Mouse (Mus musculus) fat pad, adult 2 months (tissue): Measurements from ENCODE around the gene 4930579F01Rik.

ENCODE experiments used
- DNase-seq: peaks from one replicate; pipeline ENCODE4 v3.0.0-alpha.2; 2011; ENCODE audit warnings: low read depth, low spot score; ENCODE audit errors: extremely low read depth

4930579F01Rik gene

DNA sequence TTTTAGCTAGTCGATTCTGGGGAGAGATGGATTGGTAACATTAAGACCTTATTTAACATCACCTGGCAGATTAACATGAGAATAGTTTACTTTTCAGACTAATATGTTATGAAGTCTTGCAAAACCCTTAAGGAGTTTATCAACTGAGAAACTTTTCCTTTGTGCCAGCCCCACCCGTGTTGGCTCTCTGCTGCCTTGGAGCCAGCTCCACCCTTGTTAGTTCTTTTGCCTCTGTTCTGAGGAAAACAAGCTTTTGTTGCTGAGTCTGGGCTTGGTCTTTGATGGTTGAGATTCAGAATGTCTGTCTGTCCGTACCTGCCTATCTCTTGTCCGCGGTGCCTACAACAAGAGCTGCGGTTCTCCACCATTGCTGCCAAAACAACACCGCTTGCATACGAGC lies 22.5 kb upstream of the 4930579F01Rik start:
- DNase-seq = no peak

GRCm38 (mm10) chr3:138215395-138215989 lies 21.9 kb upstream of the 4930579F01Rik start:
- DNase-seq = no peak

GRCm38 (mm10) chr3:138212431-138212951 lies 18.9 kb upstream of the 4930579F01Rik start:
- no peak for DNase-seq

- no peak for DNase-seq
These were observed 16.9 kb upstream of the 4930579F01Rik start for GRCm38 (mm10) chr3:138210432-138211075.

- DNase-seq = peak; percentile 98
These were observed 15.2 kb upstream of the 4930579F01Rik start for GRCm38 (mm10) chr3:138208821-138209220.

- no peak for DNase-seq
These were observed 5.1 kb upstream of the 4930579F01Rik start for GRCm38 (mm10) chr3:138198722-138199068.

- no peak for DNase-seq
These were observed 4.5 kb upstream of the 4930579F01Rik start for GRCm38 (mm10) chr3:138197973-138198721.

- peak; percentile 78 for DNase-seq
These were observed 3.9 kb upstream of the 4930579F01Rik start for GRCm38 (mm10) chr3:138197556-138197955.

DNA sequence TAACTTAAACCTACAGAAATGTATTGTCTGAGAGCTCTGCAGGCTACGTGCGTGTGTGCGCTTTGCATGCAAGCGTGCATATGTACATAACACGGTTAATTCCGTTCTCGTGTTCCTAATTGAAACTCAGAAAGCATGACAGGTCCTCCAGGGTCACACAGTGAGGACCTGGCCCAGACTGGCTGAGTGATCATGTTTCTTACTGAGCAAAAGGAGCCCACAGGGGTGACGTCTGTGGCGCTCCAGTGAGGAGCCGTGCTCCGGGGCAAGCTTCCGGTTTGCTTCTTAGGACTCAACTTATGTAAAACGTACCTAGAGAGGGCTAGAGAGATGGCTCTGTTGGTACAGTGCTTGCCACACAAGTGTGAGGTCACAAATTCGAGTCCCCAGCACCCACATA lies 3.5 kb upstream of the 4930579F01Rik start:
- no peak for DNase-seq

- DNase-seq = no peak
These were observed 1.4 kb downstream of the 4930579F01Rik start for GRCm38 (mm10) chr3:138192260-138192659.

- DNase-seq = no peak
These were observed 7.4 kb downstream of the 4930579F01Rik start for GRCm38 (mm10) chr3:138185995-138186930.

- no peak for DNase-seq
These were observed 8.3 kb downstream of the 4930579F01Rik start for GRCm38 (mm10) chr3:138185290-138185689.

GRCm38 (mm10) chr3:138183371-138183770 lies 10.3 kb downstream of the 4930579F01Rik start:
- no peak for DNase-seq

DNA sequence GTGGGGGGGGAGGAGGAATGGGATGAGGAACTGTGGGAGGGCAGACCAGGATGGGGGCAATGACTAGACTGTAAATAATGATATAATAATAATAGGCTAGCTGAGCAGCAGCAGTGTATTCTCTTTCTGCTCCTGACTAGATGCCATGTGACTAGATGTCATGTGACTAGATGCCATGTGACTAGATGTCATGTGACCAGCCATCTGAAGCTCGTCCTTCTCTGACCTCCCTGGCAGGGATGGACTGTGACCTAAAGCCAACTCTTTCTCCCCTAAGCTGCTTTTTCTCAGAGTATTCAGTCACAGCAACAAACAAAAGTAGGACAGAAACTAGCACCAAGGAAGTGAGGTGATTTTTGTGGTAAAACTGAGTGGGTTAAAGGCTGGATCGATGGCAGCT lies 11.6 kb downstream of the 4930579F01Rik start:
- no peak for DNase-seq

GRCm38 (mm10) chr3:138175551-138175950 lies 18.1 kb downstream of the 4930579F01Rik start:
- no peak for DNase-seq

GRCm38 (mm10) chr3:138173291-138173690 lies 20.3 kb downstream of the 4930579F01Rik start:
- no peak for DNase-seq

GRCm38 (mm10) chr3:138162553-138163183 lies 31.0 kb downstream of the 4930579F01Rik start:
- DNase-seq = no peak

- DNase-seq = no peak
These were observed 32.0 kb downstream of the 4930579F01Rik start for GRCm38 (mm10) chr3:138161623-138162022.

- no peak for DNase-seq
These were observed 37.0 kb downstream of the 4930579F01Rik start for GRCm38 (mm10) chr3:138156651-138157050.

DNA sequence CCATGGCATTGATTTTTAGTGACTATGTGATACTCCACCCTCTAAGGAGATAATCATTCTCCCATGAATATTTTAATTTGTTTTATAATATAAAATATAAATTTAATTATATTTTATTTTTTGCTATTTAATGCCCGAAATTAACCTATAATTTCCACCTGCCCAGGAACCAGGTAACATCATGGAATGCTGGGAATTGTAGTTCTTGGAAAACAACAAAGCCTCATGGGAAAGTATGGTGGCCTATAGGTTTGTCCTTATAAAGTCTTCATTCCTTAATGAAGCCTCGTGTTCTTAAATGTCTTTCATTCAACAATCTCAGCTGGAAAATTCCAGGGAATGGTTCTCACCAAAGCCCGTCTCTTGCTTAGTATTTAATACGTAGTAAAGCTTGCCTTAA lies 38.6 kb downstream of the 4930579F01Rik start:
- DNase-seq = no peak
